Mouse (Mus musculus) small intestine, adult 2 months (tissue): Measurements from ENCODE around the gene Nfil3. TPM values are rescaled to one million over a fixed set of nuclear protein-coding genes. Genes with fewer than 3 reads are reported as not detected.

ENCODE experiments used
- H3K27ac ChIP-seq: fragments of 200-500 bp; 2 replicates; pipeline ENCODE4 v1.5.1; 2012; ENCODE audit warnings: low read depth, low read length, control low read depth, inconsistent platforms; ENCODE audit not compliant: insufficient read depth
- H3K27me3 ChIP-seq: fragments of 200-500 bp; 2 replicates; pipeline ENCODE4 v1.6.1; 2012; ENCODE audit warnings: mild to moderate bottlenecking, moderate library complexity, low read length, inconsistent platforms; ENCODE audit not compliant: control insufficient read depth, insufficient read depth
- H3K36me3 ChIP-seq: fragments of 200-500 bp; 2 replicates; pipeline ENCODE4 v1.6.1; 2012; ENCODE audit warnings: mild to moderate bottlenecking, low read length, control low read depth, inconsistent platforms; ENCODE audit not compliant: control insufficient read depth, insufficient read depth
- H3K4me1 ChIP-seq: fragments of 200-500 bp; 2 replicates; pipeline ENCODE4 v1.6.1; 2012; ENCODE audit warnings: low read length, inconsistent platforms, mixed read lengths; ENCODE audit not compliant: control insufficient read depth, insufficient read depth, insufficient read length
- H3K4me3 ChIP-seq: fragments of 200-500 bp; 2 replicates; pipeline ENCODE4 v1.5.1; 2012; ENCODE audit warnings: low read depth, mild to moderate bottlenecking, control low read depth, inconsistent platforms, low read length, moderate library complexity
- CTCF ChIP-seq: fragments of 200-500 bp; IDR thresholded peaks from 2 replicates; pipeline ENCODE4 v1.5.1; 2012; ENCODE audit warnings: low read depth, mild to moderate bottlenecking, control low read depth, inconsistent platforms, low read length, moderate library complexity, mixed read lengths; ENCODE audit not compliant: insufficient replicate concordance, insufficient read length; ENCODE audit errors: extremely low read depth
- POLR2A ChIP-seq: fragments of 200-500 bp; IDR thresholded peaks from 2 replicates; pipeline ENCODE4 v1.6.1; 2012; ENCODE audit warnings: low read depth, mild to moderate bottlenecking, control low read depth, inconsistent platforms, low read length, moderate library complexity
- WGBS: fragments of 180-500 bp; shearing (Covaris S2); methylation state at CpG from one replicate; pipeline ENCODE4 v1.1.7; 2018; 5-methylcytosine and 5-hydroxymethylcytosine counted together
- polyA plus RNA-seq: library from polyadenylated mRNA; depleted of rRNA; stranded (reverse); fragments of >200 nt; gene quantifications from 2 replicates; pipeline ENCODE4 v1.2.3, GENCODE M21; 2012

Nfil3 gene
- polyA plus RNA-seq, 1 experiment = 9.2 TPM

DNA sequence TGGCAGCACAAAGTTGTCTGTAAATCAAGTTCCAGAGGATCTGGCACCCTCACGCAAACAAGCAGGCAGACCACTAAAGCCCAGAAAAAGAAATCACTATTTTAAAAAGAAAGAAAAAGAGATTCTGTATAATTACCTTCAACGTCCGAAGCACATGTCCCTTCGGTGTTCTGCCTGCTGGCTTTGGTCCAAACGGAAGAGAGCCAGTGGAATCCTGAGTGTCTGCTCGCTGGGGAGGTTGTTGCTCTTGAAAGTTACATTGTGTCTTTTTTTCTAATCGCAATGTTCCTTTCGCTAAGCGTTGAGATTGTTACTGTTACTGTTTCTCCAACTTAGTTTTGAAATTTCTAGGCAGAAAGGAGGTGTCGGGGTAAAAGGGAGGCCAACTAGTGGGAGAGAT is 50.3 kb downstream of the Nfil3 start:
- no peaks in the 10 kb centered on the region for H3K36me3 ChIP-seq

DNA sequence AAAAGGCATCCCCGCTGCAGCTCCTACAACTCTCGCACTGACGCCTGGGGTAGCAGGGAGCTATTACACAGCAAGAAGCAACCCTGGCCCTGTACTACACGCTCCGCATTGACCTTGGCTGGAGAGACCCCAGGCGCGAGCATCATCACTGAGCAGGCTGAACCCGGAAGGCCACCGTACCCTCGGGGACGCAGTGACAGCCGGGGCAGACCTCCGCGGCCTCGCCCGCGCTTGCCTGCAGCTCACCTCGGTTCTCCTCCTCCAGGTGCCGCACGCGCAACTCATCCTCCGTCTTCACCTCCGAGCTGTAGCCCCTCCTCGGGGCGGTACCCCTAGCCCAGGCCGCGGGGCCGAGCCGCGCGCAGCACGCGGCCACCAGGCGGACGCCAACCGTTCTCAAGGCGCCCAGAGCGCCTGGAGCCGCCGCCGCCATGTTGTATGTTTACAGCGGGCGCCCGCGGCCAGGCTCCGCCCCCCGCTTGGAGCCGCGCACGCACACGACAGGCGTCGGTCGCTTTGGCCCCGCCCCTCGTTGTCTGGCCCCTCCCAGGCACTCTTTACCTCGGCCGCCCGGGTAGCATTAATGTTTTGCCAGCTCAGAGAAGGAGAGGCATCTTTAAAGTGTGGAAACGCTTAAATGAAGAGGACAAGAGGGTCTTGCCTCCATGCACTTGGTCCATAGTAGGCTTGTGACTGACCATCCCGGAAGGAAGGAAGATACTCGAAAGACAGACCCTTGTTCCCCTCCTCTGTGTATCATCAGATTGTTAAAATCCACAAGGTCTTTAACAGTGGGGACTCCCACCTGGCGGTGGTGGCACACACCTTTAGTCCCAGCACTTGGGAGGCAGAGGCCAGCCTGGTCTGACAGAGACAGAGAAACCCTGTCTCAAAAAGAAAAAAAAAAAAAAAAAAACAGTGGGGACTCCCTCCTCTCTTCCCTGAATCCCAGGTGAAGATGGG is 51.4 kb downstream of the Nfil3 start, which contains the start of gene Auh:
Gene Auh, minus strand, starts transcription at position 473 of the 963 bp plus-strand sequence.
- H3K36me3 ChIP-seq = no peaks in the 10 kb centered on the region
- H3K4me1 ChIP-seq = no peaks in the 10 kb centered on the region; the same call in 1 of the 2 replicates
- H3K27me3 ChIP-seq = no peaks in the 10 kb centered on the region
- TF ChIP-seq POLR2A (peak; percentile 69), CTCF (0 out of 2 replicates have a peak, but pooled peaks have one; percentile 19)
- WGBS = under 1% methylated on average over 63 of the region's 63 CpGs
- H3K4me3 ChIP-seq = peak within 1 kb of the TSS; percentile 84
- H3K27ac ChIP-seq = peak within 1 kb of the TSS; percentile 32

More for the DNA sequence above, 50.3 kb downstream of the Nfil3 start:
- 59% methylated on average over 10 of the region's 10 CpGs for WGBS
- TF ChIP-seq POLR2A (no peak), CTCF (no peak)
- H3K27ac ChIP-seq = no peak overlapping the region
- H3K4me1 ChIP-seq = no peaks in the 10 kb centered on the region; the same call in 1 of the 2 replicates
- H3K4me3 ChIP-seq = no peak overlapping the region
- no peaks in the 10 kb centered on the region for H3K27me3 ChIP-seq

DNA sequence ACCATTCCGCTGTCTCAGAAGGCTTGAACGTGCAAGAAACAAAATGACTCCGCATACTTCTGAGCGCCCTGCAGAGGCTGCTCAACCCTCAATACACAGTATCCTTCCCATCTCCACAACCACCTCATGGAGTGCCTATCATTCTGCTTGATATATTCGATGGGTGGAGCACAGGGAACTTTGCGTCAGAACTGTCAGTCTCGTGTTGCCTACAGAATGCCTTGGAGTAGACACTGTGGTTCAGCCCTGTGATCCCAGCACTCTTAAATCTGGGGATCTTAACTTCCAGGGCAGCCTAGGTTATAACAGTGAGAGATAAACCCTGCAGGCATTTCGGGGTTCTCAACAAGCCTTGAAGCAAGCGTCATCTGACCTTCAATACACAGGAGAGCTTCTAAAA is 52.5 kb downstream of the Nfil3 start:
- H3K27ac ChIP-seq = no peak overlapping the region
- no peaks in the 10 kb centered on the region; the same call in 1 of the 2 replicates for H3K4me1 ChIP-seq
- no peak overlapping the region for H3K4me3 ChIP-seq
- no peaks in the 10 kb centered on the region for H3K27me3 ChIP-seq
- WGBS = 46% methylated on average over 9 of the region's 9 CpGs
- no peaks in the 10 kb centered on the region for H3K36me3 ChIP-seq
- TF ChIP-seq POLR2A (no peak), CTCF (no peak)

DNA sequence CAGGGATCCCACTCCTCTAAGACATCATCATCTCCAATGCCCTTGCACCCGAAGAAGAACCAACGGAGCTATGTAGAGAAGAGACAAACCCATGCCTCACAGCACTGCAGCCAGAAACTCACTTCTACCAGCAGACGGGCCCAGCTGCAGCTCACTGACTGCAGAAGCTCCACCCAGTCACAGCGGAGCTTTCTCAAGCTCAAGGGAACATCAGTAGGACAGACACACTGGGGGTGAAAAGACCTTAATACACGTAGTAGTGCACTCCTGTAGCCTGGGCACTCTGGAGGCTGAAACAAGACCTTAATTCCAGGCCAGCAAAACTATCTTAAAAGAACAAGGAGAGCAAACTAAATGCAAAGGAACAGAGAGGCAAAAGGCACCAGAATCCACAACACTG is 56.4 kb downstream of the Nfil3 start:
- Histone ChIP-seq H3K27ac (no peak overlapping the region), H3K4me3 (no peak overlapping the region), H3K36me3 (no peaks in the 10 kb centered on the region), H3K4me1 (peaks cover 14% of the 10 kb centered on the region; the same call in 1 of the 2 replicates), H3K27me3 (no peaks in the 10 kb centered on the region)
- TF ChIP-seq CTCF (no peak), POLR2A (no peak)
- 71% methylated on average over 5 of the region's 5 CpGs for WGBS

DNA sequence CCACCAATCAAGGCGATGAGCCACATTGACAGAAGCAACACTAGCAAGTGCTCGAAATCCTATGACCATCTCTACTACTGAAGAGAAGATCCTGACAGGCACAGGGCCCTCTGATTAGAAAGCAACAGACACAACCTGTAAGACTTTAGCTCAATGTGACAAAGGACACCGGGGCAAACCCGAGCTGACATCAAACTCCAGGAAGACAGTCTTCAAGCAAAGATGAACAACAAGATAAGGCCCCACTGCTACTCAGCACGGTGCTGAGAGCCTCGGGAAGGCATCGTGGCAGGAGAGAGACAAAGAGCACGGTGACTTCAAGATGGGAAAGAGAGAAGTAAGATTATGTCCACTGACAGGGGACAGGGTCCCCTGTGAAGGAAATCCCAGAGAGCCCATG is 58.9 kb downstream of the Nfil3 start:
- TF ChIP-seq POLR2A (no peak), CTCF (no peak)
- no peak overlapping the region for H3K27ac ChIP-seq
- no peaks in the 10 kb centered on the region for H3K27me3 ChIP-seq
- 58% methylated on average over 8 of the region's 8 CpGs for WGBS
- no peak overlapping the region for H3K4me3 ChIP-seq
- H3K36me3 ChIP-seq = no peaks in the 10 kb centered on the region
- H3K4me1 ChIP-seq = peaks cover 14% of the 10 kb centered on the region; the same call in 1 of the 2 replicates

DNA sequence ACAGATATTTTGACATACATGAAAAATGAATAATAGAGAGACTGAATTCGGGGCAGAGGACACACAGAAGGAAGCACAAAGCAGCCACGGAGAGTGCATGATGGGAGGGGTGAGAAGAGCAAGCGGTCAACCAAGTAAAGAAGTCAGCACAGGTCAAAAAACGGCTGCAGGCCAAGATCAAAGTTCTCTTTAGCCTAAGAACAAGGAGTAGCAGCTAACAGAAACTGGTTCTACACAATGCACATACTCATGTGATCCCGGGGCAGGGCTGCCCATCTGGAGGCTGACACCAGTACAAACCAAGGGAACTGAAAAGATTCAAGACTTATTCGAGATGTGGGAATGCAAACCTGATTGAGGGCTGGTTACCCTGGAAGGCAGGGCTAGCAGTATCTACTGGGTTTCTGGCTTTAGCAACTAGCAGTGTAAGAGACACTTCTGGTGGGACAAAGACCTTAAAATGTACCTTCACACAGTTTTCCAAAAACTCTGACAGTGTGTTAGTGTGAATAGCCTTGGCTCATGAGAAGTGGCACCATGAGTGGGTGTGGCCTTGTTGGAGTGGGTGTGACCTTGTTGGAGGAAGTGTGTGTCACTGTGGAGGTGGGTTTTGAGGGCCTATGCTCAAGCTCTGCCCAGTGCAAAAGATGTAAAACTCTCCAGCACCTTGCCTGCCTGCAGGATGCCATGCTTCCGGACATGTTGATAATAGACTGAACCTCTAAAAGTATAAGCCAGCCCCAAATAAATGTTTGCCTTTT is 59.6 kb downstream of the Nfil3 start:
- TF ChIP-seq CTCF (no peak), POLR2A (no peak)
- peaks cover 14% of the 10 kb centered on the region; the same call in 1 of the 2 replicates for H3K4me1 ChIP-seq
- H3K36me3 ChIP-seq = no peaks in the 10 kb centered on the region
- no peak overlapping the region for H3K4me3 ChIP-seq
- H3K27me3 ChIP-seq = no peaks in the 10 kb centered on the region
- H3K27ac ChIP-seq = no peak overlapping the region
- 73% methylated on average over 7 of the region's 7 CpGs for WGBS
